Mouse (Mus musculus): ENCODE measurements at regions not wholly inside any gene's neighbourhood (a gene's known extent, or its start where the extent isn't known, plus 50 kb on each side); places are given as distances from the start of the nearest gene placed in this dataset.

GRCm38 (mm10) chr5:133078916-133079315, 535.8 kb upstream of the Auts2 start:
- H3K36me3 ChIP-seq (ENCODE audit: control insufficient read depth, insufficient read depth), result no peaks in the 10 kb centered on the region
- ATAC-seq (replicated peaks; ENCODE audit: extremely low read depth, insufficient read depth, low FRiP score), result no peak
- no peak overlapping the region for H3K27ac ChIP-seq (ENCODE audit: low read length)
- 77% methylated on average over 3 of the region's 3 CpGs for WGBS
- no peaks in the 10 kb centered on the region for H3K4me1 ChIP-seq (ENCODE audit: control insufficient read depth, insufficient read depth, low read length)
- H3K27me3 ChIP-seq (ENCODE audit: control insufficient read depth, insufficient read depth, low read length), result no peaks in the 10 kb centered on the region
- H3K4me3 ChIP-seq (ENCODE audit: low read length), result no peak overlapping the region
- H3K4me2 ChIP-seq (ENCODE audit: low read depth, low read length), result no peak overlapping the region
- H3K9me3 ChIP-seq (replicated peaks; ENCODE audit: control insufficient read depth, low read length), result no peaks in the 10 kb centered on the region
- no peak overlapping the region for H3K9ac ChIP-seq (ENCODE audit: low read length)

GRCm38 (mm10) chr5:133078390-133078789, 535.2 kb upstream of the Auts2 start:
- no peaks in the 10 kb centered on the region for H3K4me1 ChIP-seq (ENCODE audit: control insufficient read depth, insufficient read depth, low read length)
- H3K36me3 ChIP-seq (ENCODE audit: control insufficient read depth, insufficient read depth), result no peaks in the 10 kb centered on the region
- H3K4me3 ChIP-seq (ENCODE audit: low read length), result no peak overlapping the region
- no peaks in the 10 kb centered on the region for H3K9me3 ChIP-seq (replicated peaks; ENCODE audit: control insufficient read depth, low read length)
- no peaks in the 10 kb centered on the region for H3K27me3 ChIP-seq (ENCODE audit: control insufficient read depth, insufficient read depth, low read length)
- no peak for ATAC-seq (replicated peaks; ENCODE audit: extremely low read depth, insufficient read depth, low FRiP score)
- WGBS, result 63% methylated on average over 4 of the region's 4 CpGs
- no peak overlapping the region for H3K27ac ChIP-seq (ENCODE audit: low read length)
- no peak overlapping the region for H3K9ac ChIP-seq (ENCODE audit: low read length)
- H3K4me2 ChIP-seq (ENCODE audit: low read depth, low read length), result no peak overlapping the region

- no peak for ATAC-seq (replicated peaks; ENCODE audit: extremely low read depth, insufficient read depth, low FRiP score)
These were observed 530.2 kb upstream of the Auts2 start for GRCm38 (mm10) chr5:133073317-133073716.

GRCm38 (mm10) chr5:133070141-133070540, 527.0 kb upstream of the Auts2 start:
- no peaks in the 10 kb centered on the region for H3K27me3 ChIP-seq (ENCODE audit: control insufficient read depth, insufficient read depth, low read length)
- H3K4me1 ChIP-seq (ENCODE audit: control insufficient read depth, insufficient read depth, low read length), result no peaks in the 10 kb centered on the region
- no peak overlapping the region for H3K4me3 ChIP-seq (ENCODE audit: low read length)
- H3K9me3 ChIP-seq (replicated peaks; ENCODE audit: control insufficient read depth, low read length), result no peaks in the 10 kb centered on the region; the same call in 1 of the 2 replicates
- no peak overlapping the region for H3K27ac ChIP-seq (ENCODE audit: low read length)
- no peak overlapping the region for H3K4me2 ChIP-seq (ENCODE audit: low read depth, low read length)
- no peak overlapping the region for H3K9ac ChIP-seq (ENCODE audit: low read length)
- H3K36me3 ChIP-seq (ENCODE audit: control insufficient read depth, insufficient read depth), result no peaks in the 10 kb centered on the region
- no peak for ATAC-seq (replicated peaks; ENCODE audit: extremely low read depth, insufficient read depth, low FRiP score)

More at GRCm38 (mm10) chr5:133073317-133073716, 530.2 kb upstream of the Auts2 start:
- no peaks in the 10 kb centered on the region for H3K4me1 ChIP-seq (ENCODE audit: control insufficient read depth, insufficient read depth, low read length)
- no peaks in the 10 kb centered on the region for H3K36me3 ChIP-seq (ENCODE audit: control insufficient read depth, insufficient read depth)
- no peak overlapping the region for H3K27ac ChIP-seq (ENCODE audit: low read length)
- WGBS, result 40% methylated on average over 2 of the region's 2 CpGs
- H3K9ac ChIP-seq (ENCODE audit: low read length), result no peak overlapping the region
- H3K4me2 ChIP-seq (ENCODE audit: low read depth, low read length), result no peak overlapping the region
- no peaks in the 10 kb centered on the region for H3K27me3 ChIP-seq (ENCODE audit: control insufficient read depth, insufficient read depth, low read length)
- no peaks in the 10 kb centered on the region for H3K9me3 ChIP-seq (replicated peaks; ENCODE audit: control insufficient read depth, low read length)
- no peak overlapping the region for H3K4me3 ChIP-seq (ENCODE audit: low read length)

GRCm38 (mm10) chr5:133062481-133062880, 519.3 kb upstream of the Auts2 start:
- Histone ChIP-seq H3K4me3 (ENCODE audit: low read length) (no peak overlapping the region), H3K27me3 (ENCODE audit: control insufficient read depth, insufficient read depth, low read length) (no peaks in the 10 kb centered on the region), H3K4me2 (ENCODE audit: low read depth, low read length) (no peak overlapping the region), H3K36me3 (ENCODE audit: control insufficient read depth, insufficient read depth) (no peaks in the 10 kb centered on the region), H3K4me1 (ENCODE audit: control insufficient read depth, insufficient read depth, low read length) (no peaks in the 10 kb centered on the region), H3K27ac (ENCODE audit: low read length) (no peak overlapping the region), H3K9ac (ENCODE audit: low read length) (no peak overlapping the region), H3K9me3 (replicated peaks; ENCODE audit: control insufficient read depth, low read length) (no peaks in the 10 kb centered on the region)
- 81% methylated on average over 3 of the region's 3 CpGs for WGBS
- ATAC-seq (replicated peaks; ENCODE audit: extremely low read depth, insufficient read depth, low FRiP score), result no peak

GRCm38 (mm10) chr5:133047456-133047855, 504.3 kb upstream of the Auts2 start:
- Histone ChIP-seq H3K4me1 (ENCODE audit: control insufficient read depth, insufficient read depth, low read length) (peaks cover 4% of the 10 kb centered on the region; the same call in 1 of the 2 replicates), H3K27me3 (ENCODE audit: control insufficient read depth, insufficient read depth, low read length) (no peaks in the 10 kb centered on the region), H3K4me2 (ENCODE audit: low read depth, low read length) (no peak overlapping the region), H3K27ac (ENCODE audit: low read length) (no peak overlapping the region), H3K4me3 (ENCODE audit: low read length) (no peak overlapping the region), H3K9ac (ENCODE audit: low read length) (no peak overlapping the region), H3K36me3 (ENCODE audit: control insufficient read depth, insufficient read depth) (no peaks in the 10 kb centered on the region), H3K9me3 (replicated peaks; ENCODE audit: control insufficient read depth, low read length) (0 out of 2 replicates have a peak, but pooled peaks cover 2% of the 10 kb centered on the region)
- ATAC-seq (replicated peaks; ENCODE audit: extremely low read depth, insufficient read depth, low FRiP score), result no peak
- 93% methylated on average over 4 of the region's 4 CpGs for WGBS

GRCm38 (mm10) chr5:133045637-133046036, 502.5 kb upstream of the Auts2 start:
- Histone ChIP-seq H3K27me3 (ENCODE audit: control insufficient read depth, insufficient read depth, low read length) (no peaks in the 10 kb centered on the region), H3K36me3 (ENCODE audit: control insufficient read depth, insufficient read depth) (no peaks in the 10 kb centered on the region), H3K9me3 (replicated peaks; ENCODE audit: control insufficient read depth, low read length) (peaks cover 2% of the 10 kb centered on the region; the same call in 1 of the 2 replicates), H3K9ac (ENCODE audit: low read length) (no peak overlapping the region), H3K4me1 (ENCODE audit: control insufficient read depth, insufficient read depth, low read length) (peaks cover 4% of the 10 kb centered on the region; the same call in 1 of the 2 replicates), H3K4me2 (ENCODE audit: low read depth, low read length) (no peak overlapping the region), H3K4me3 (ENCODE audit: low read length) (no peak overlapping the region), H3K27ac (ENCODE audit: low read length) (no peak overlapping the region)
- ATAC-seq (replicated peaks; ENCODE audit: extremely low read depth, insufficient read depth, low FRiP score), result no peak
- 60% methylated on average over 9 of the region's 9 CpGs for WGBS

- Histone ChIP-seq H3K36me3 (ENCODE audit: control insufficient read depth, insufficient read depth) (no peaks in the 10 kb centered on the region), H3K27ac (ENCODE audit: low read length) (no peak overlapping the region), H3K9me3 (replicated peaks; ENCODE audit: control insufficient read depth, low read length) (peaks cover 15% of the 10 kb centered on the region), H3K4me2 (ENCODE audit: low read depth, low read length) (no peak overlapping the region), H3K9ac (ENCODE audit: low read length) (no peak overlapping the region), H3K4me3 (ENCODE audit: low read length) (no peak overlapping the region), H3K27me3 (ENCODE audit: control insufficient read depth, insufficient read depth, low read length) (no peaks in the 10 kb centered on the region), H3K4me1 (ENCODE audit: control insufficient read depth, insufficient read depth, low read length) (no peaks in the 10 kb centered on the region)
- 86% methylated on average over 4 of the region's 4 CpGs for WGBS
- ATAC-seq (replicated peaks; ENCODE audit: extremely low read depth, insufficient read depth, low FRiP score), result no peak
These were observed 484.4 kb upstream of the Auts2 start for GRCm38 (mm10) chr5:133027590-133027989.

- H3K4me2 ChIP-seq (ENCODE audit: low read depth, low read length), result no peak overlapping the region
- H3K9ac ChIP-seq (ENCODE audit: low read length), result no peak overlapping the region
- H3K9me3 ChIP-seq (replicated peaks; ENCODE audit: control insufficient read depth, low read length), result peaks cover 15% of the 10 kb centered on the region
- no peaks in the 10 kb centered on the region for H3K4me1 ChIP-seq (ENCODE audit: control insufficient read depth, insufficient read depth, low read length)
- H3K27ac ChIP-seq (ENCODE audit: low read length), result no peak overlapping the region
- H3K4me3 ChIP-seq (ENCODE audit: low read length), result no peak overlapping the region
- WGBS, result 67% methylated on average over 4 of the region's 4 CpGs
- no peaks in the 10 kb centered on the region for H3K27me3 ChIP-seq (ENCODE audit: control insufficient read depth, insufficient read depth, low read length)
- no peaks in the 10 kb centered on the region for H3K36me3 ChIP-seq (ENCODE audit: control insufficient read depth, insufficient read depth)
- no peak for ATAC-seq (replicated peaks; ENCODE audit: extremely low read depth, insufficient read depth, low FRiP score)
These were observed 482.0 kb upstream of the Auts2 start for GRCm38 (mm10) chr5:133025121-133025520.

GRCm38 (mm10) chr5:133020821-133021220, 477.7 kb upstream of the Auts2 start:
- no peak overlapping the region for H3K4me2 ChIP-seq (ENCODE audit: low read depth, low read length)
- no peak for ATAC-seq (replicated peaks; ENCODE audit: extremely low read depth, insufficient read depth, low FRiP score)

More at GRCm38 (mm10) chr5:133020821-133021220, 477.7 kb upstream of the Auts2 start:
- Histone ChIP-seq H3K4me3 (ENCODE audit: low read length) (no peak overlapping the region), H3K9me3 (replicated peaks; ENCODE audit: control insufficient read depth, low read length) (no peaks in the 10 kb centered on the region), H3K27me3 (ENCODE audit: control insufficient read depth, insufficient read depth, low read length) (no peaks in the 10 kb centered on the region), H3K9ac (ENCODE audit: low read length) (no peak overlapping the region), H3K27ac (ENCODE audit: low read length) (no peak overlapping the region), H3K36me3 (ENCODE audit: control insufficient read depth, insufficient read depth) (no peaks in the 10 kb centered on the region), H3K4me1 (ENCODE audit: control insufficient read depth, insufficient read depth, low read length) (no peaks in the 10 kb centered on the region)

All from heart, embryonic 16.5 days (tissue).